Comparison of ENCODE assay signal across 21 mouse cellular contexts in genomic region chr1:86307871-86308641, GRCm38 (mm10). TPM values are rescaled to one million over a fixed set of nuclear protein-coding genes. Genes with fewer than 3 reads are reported as not detected.
DNase-seq lines count a peak whose midpoint lies in the region; ATAC-seq lines count a peak whose summit lies in the region.
"Had no signal": no experiment of that assay in that cellular context is flagged by ENCODE, and none has a peak within 500 bp of the region (broad histone marks: within the 10 kb centered on the region; RNA-seq: fewer than 3 reads in every experiment).

No protein-coding gene starts in this region.

- H3K4me2 ChIP-seq in kidney, embryonic 14.5 days (replicated peaks; ENCODE audit: low read depth, low read length), result no peak overlapping the region
- H3K4me2 ChIP-seq in lung, embryonic 15.5 days, result no peak overlapping the region
- H3K4me2 ChIP-seq: embryonic facial prominence, embryonic 15.5 days; forebrain, embryonic 12.5 days; hindbrain, embryonic 14.5 days; liver, embryonic 15.5 days; midbrain, embryonic 12.5 days; neural tube, embryonic 15.5 days had no signal

- intact Hi-C loops in left cerebral cortex, postnatal 14 days (cut with DNase I), result no loop called here

- H3K36me3 ChIP-seq in kidney, embryonic 14.5 days (ENCODE audit: control insufficient read depth, insufficient read depth, low read length), result no peaks in the 10 kb centered on the region
- no peaks in the 10 kb centered on the region for H3K36me3 ChIP-seq in lung, embryonic 15.5 days
- H3K36me3 ChIP-seq: embryonic facial prominence, embryonic 15.5 days; forebrain, embryonic 12.5 days; liver, embryonic 15.5 days; midbrain, embryonic 12.5 days; neural tube, embryonic 15.5 days had no signal

- peaks cover 12% of the 10 kb centered on the region; the same call in 1 of the 2 replicates for H3K27me3 ChIP-seq in kidney, embryonic 14.5 days (ENCODE audit: control insufficient read depth, insufficient read depth, low read length)
- peaks cover 5% of the 10 kb centered on the region; the same call in 1 of the 2 replicates for H3K27me3 ChIP-seq in lung, embryonic 15.5 days
- H3K27me3 ChIP-seq: CH12.LX had no signal

- no peak overlapping the region for H3K27ac ChIP-seq in kidney, embryonic 14.5 days (ENCODE audit: low read depth, low read length)
- no peak overlapping the region for H3K27ac ChIP-seq in lung, embryonic 15.5 days
- H3K27ac ChIP-seq: embryonic facial prominence, embryonic 15.5 days; forebrain, embryonic 12.5 days; hindbrain, embryonic 14.5 days; liver, embryonic 15.5 days; midbrain, embryonic 12.5 days; neural tube, embryonic 15.5 days had no signal

- 55% methylated on average over 4 of the region's 4 CpGs for WGBS in kidney, embryonic 14.5 days
- 47% methylated on average over 4 of the region's 4 CpGs for WGBS in lung, embryonic 15.5 days

- no peaks in the 10 kb centered on the region for H3K4me1 ChIP-seq in kidney, embryonic 14.5 days (ENCODE audit: control insufficient read depth, insufficient read depth, low read length)
- H3K4me1 ChIP-seq in lung, embryonic 15.5 days, result peaks cover 11% of the 10 kb centered on the region

- DNase-seq in kidney, adult 11 months, result no peak
- DNase-seq in lung, postnatal 10 days, result no peak
- no peak for DNase-seq in layer of hippocampus, adult 11-12 months (ENCODE audit: low spot score)
- no peak for DNase-seq in left cerebral cortex, postnatal 14 days (ENCODE audit: low spot score in 2 of 2)
- DNase-seq: gastrocnemius, postnatal 25 days; heart, postnatal 10 days; lung, postnatal 4 days; right cerebral cortex, postnatal 25 days; thymus, postnatal 36 days had no signal

- no peak overlapping the region for H3K4me3 ChIP-seq in kidney, embryonic 14.5 days (ENCODE audit: low read length)
- H3K4me3 ChIP-seq in lung, embryonic 15.5 days, result no peak overlapping the region
- H3K4me3 ChIP-seq: embryonic facial prominence, embryonic 15.5 days; forebrain, embryonic 12.5 days; liver, embryonic 15.5 days; midbrain, embryonic 12.5 days; myocyte; neural tube, embryonic 15.5 days had no signal

- H3K9me3 ChIP-seq in kidney, embryonic 14.5 days (ENCODE audit: control insufficient read depth, low read length), result no peaks in the 10 kb centered on the region
- no peaks in the 10 kb centered on the region for H3K9me3 ChIP-seq in lung, embryonic 15.5 days
- H3K9me3 ChIP-seq: embryonic facial prominence, embryonic 15.5 days; forebrain, embryonic 12.5 days; liver, embryonic 15.5 days; midbrain, embryonic 12.5 days; neural tube, embryonic 15.5 days had no signal

- H3K9ac ChIP-seq in kidney, embryonic 14.5 days (ENCODE audit: low read depth, low read length), result no peak overlapping the region
- no peak overlapping the region for H3K9ac ChIP-seq in lung, embryonic 15.5 days
- H3K9ac ChIP-seq: embryonic facial prominence, embryonic 15.5 days; forebrain, embryonic 12.5 days; hindbrain, embryonic 14.5 days; liver, embryonic 15.5 days; midbrain, embryonic 12.5 days; neural tube, embryonic 15.5 days had no signal

- ATAC-seq in kidney, embryonic 14.5 days (ENCODE audit: low FRiP score, low TSS enrichment), result 0 out of 2 replicates have a peak, but pooled peaks have one; percentile 21
- ATAC-seq in lung, embryonic 15.5 days (ENCODE audit: borderline replicate concordance, extremely low read depth, low FRiP score, low TSS enrichment), result 0 out of 2 replicates have a peak, but pooled peaks have one; percentile 9
- 0 out of 2 replicates have a peak, but pooled peaks have one; percentile 18 for ATAC-seq in granulocyte monocyte progenitor cell, adult 5-6 weeks (replicated peaks; ENCODE audit: poor library complexity, severe bottlenecking)
- ATAC-seq: intestine, embryonic 16.5 days had no signal

RNA-seq across cellular contexts. Expression of gene B3gnt7, which starts 5.4 kb away (rescaled TPM):
- polyA plus RNA-seq in kidney, embryonic 14.5 days (2014; fragmentation: Nextera tagmentation; extraction: Ambion mirVana), result 5.3 and 8.1 TPM in 2 replicates
- 4.5 and 5.6 TPM in 2 replicates for polyA plus RNA-seq in lung, embryonic 15.5 days (2015; fragmentation: Nextera tagmentation; extraction: Ambion mirVana)
- 1.0 and 3.9 TPM in 2 replicates for total RNA-seq in granulocyte monocyte progenitor cell, adult 5-6 weeks (2014; fragmentation: Nextera tagmentation)
- 0.30 and 0.98 TPM in 2 replicates for total RNA-seq in granulocyte monocyte progenitor cell, adult 5-6 weeks (2017)
- 1 to 10 TPM; 1.3 to 2.1 TPM for total RNA-seq in left cerebral cortex, postnatal 14 days (2021)
- total RNA-seq: gastrocnemius, postnatal 25 days had no signal
- polyA plus RNA-seq: myocyte had no signal

RNA-seq across cellular contexts. Expression of gene Ncl, which starts 51.1 kb away (rescaled TPM):
- polyA plus RNA-seq in kidney, embryonic 14.5 days (2014; fragmentation: Nextera tagmentation; extraction: Ambion mirVana), result 491 and 510 TPM in 2 replicates
- 342 and 365 TPM in 2 replicates for polyA plus RNA-seq in lung, embryonic 15.5 days (2015; fragmentation: Nextera tagmentation; extraction: Ambion mirVana)
- 715 and 728 TPM in 2 replicates for total RNA-seq in granulocyte monocyte progenitor cell, adult 5-6 weeks (2014; fragmentation: Nextera tagmentation)
- total RNA-seq in granulocyte monocyte progenitor cell, adult 5-6 weeks (2017), result 917 and 958 TPM in 2 replicates
- 100 to 1,000 TPM; 146 to 149 TPM for total RNA-seq in left cerebral cortex, postnatal 14 days (2021)

Comparison
In these comparisons a context has a peak if more than half of its experiments do, and no peak if none do; other contexts are left out.
1. RNA of gene Ncl, which starts 51.1 kb away (total RNA-seq): 715 to 958 TPM in granulocyte monocyte progenitor cell, adult 5-6 weeks; 146 to 149 TPM in left cerebral cortex, postnatal 14 days; every median in the first group is over 4 times any median in the second.
2. Peak in every context shown above with its lines, with median percentiles within 50 percentile points of each other: ATAC-seq.